Mouse (Mus musculus): ENCODE results near the gene Gpr3.

Gene Gpr3

DNA sequence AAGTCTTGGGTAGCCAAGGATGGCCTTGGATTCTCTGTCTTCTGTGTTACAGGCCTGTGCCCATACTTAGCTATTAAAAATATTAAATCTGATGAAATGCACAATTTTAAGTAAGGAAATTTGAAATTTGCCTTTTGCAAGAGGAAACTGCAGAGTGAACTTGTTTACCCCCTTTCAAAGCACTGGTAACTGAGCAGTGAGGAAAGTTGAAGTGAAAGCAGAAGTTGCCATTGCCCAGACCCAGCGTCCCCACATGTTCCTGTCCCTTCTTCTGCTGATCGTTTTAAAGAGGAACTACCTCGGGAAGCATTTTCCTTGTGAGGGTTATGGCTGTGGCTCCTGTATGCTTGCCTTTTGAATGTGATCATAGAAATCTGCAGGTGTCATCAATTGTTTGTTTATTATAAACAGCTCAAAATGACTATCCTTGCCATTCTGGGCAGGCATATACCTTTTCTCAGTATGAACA, 42.2 kb downstream of the Gpr3 start:
- no peak for DNase-seq (ENCODE audit: low read depth)

DNA sequence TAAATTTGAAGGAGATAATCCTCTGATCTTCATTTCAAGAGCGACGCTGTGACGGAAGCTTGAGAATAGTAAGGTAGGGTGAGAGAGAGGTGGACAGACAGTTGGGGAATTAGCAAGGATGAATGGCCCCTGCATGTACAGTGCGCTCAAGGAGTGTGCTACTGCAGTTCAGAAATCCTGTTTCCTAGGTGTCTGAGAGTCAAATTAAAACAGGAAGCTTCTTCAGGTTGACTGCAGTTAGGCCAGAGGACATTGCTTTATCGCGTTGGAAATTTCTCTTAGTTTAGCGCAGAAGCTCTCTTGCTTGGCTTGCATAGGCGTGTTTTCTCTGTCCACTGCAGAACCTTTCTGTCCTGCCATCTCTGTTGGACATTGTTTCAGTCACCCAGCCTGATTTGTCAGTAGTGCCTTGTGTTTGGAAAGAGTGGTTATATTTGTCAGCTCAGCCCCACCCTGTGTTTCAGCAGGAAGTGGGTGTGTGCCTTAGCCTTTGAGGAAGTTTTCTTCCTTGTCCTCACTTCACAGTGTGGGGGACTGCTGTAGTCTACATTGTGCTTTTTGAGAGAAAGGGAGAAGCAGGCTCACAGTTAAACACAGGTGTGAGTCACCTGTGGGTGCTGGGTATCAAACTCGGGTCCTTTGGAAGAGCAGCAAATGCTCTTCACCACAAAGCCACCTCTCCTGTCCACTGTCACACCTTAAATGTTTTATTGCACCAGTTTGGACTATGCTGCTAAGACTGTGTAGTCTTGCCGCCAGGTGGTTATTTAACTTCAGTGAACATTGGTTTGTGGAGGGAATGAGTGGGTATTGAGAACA, 42.9 kb downstream of the Gpr3 start:
- no peak for DNase-seq (ENCODE audit: low read depth)

DNA sequence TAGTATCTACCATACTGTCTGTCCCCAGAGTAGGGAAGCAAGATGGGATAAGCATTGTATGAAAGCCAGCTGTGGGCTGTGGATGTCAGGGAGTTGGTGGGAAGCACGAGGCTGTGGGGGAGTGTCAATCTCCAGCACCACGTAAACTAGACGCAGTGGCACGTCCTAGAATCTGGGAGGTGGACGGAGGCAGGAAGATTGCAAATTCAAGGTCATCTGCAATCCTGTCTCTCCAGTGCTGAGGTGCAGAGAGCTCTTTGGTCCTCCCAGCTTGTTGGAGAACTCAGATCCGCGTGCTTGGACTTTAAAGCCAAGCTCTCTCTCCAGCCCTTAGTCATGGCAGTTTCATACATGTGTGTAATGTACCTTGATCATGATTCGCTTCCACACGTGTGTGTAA, 45.6 kb downstream of the Gpr3 start:
- no peak for DNase-seq (ENCODE audit: low read depth)

DNA sequence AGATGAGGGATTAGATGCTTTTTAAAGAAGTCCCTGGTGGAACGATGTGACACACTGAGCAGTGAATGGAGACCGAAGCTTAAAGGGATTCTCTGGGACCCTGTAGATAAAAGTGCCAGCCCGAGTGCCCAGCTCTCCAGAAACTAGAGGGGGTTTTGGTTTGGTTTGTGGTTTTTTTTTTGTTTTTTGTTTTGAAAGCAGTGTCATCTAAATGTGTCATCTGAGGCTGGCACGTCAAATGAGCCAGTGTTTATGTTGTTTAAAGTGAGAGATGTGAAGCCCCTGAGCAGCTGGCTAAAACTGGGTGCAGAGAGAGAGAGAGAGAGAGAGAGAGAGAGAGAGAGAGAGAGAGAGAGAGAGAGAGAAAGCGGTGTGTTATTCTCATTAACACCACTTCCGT, 50.1 kb downstream of the Gpr3 start:
- no peak for DNase-seq (ENCODE audit: low read depth)

DNA sequence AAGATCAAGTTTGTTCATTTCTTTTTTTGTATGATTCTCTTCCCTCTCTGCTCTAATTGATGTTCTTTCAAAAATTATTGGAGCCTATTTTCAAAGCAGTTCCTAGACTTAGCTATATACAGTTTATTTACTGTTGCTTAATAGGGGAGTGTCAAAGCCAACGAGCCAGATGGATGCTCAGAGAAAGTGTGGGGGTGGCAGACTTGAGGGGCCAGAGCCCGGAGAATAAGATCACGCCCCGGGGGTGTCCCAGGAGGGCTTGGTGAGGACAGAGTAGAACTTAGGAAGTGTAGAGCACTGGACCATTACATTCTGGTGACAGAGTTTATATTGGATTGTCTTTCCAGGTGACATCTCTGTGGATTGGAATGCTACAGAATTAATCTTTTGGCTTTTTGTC, 51.5 kb downstream of the Gpr3 start:
- DNase-seq (ENCODE audit: low read depth), result no peak

DNA sequence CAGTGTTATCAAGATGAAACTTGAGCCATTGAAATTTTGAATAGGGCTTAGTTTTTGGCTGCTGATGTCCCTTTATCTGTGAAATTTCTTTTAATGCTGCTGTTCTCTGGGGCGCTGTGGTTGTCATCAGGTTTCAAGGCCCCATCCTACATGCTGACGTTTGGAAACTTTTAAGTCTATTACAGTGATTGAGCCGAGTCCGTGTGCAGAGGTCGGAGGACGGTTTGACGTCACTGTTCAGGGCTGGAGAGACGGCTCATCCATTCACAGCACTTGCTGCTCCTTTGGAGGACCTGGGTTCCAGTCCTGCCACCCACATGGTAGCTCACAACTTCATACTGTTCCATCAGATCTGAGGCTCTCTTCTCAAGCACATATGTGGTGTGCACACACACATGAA, 52.1 kb downstream of the Gpr3 start:
- DNase-seq (ENCODE audit: low read depth), result no peak

DNA sequence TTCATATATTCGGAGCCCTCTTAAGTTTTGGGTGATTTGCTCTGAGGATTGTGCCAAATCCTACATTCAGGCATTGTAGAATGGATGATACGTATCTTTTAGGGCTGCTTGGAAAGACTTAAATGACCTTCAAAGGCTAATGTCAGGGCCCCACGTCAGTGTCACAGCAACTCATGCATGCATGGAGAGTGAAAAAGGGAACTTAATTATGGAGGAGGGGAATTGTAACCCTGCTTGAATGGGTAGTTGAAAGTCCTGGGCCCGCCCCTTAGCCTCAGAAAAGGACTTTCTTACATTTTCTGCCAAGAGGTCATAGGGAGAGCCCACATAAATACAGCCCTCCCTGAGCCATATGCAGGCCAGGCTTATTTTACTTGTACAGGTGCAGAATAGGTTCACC, 52.7 kb downstream of the Gpr3 start:
- DNase-seq (ENCODE audit: low read depth), result no peak

Measured in fibroblast of lung, adult 2 months (primary cell).